Mouse (Mus musculus): ENCODE data around the gene Miga1. TPM values are rescaled to one million over a fixed set of nuclear protein-coding genes. Genes with fewer than 3 reads are reported as not detected.
A peak's percentile ranks its signal among the peaks of the same experiment; 100 is the strongest.

Miga1 gene
- 12.8 and 16.7 TPM in 2 replicates for polyA plus RNA-seq (2014; fragmentation: Nextera tagmentation; extraction: Ambion mirVana)

- 2% methylated on average over 42 of the region's 54 CpGs for WGBS (ENCODE audit: insufficient replicate concordance)
- peaks cover 3% of the 10 kb centered on the region; the same call in 1 of the 2 replicates for H3K4me1 ChIP-seq (ENCODE audit: control insufficient read depth, insufficient read depth, low read length)
Observed at GRCm38 (mm10) chr3:152339862-152340557, at the start of gene Miga1. Gene Miga1, minus strand, starts transcription at chr3:152340407.

DNA sequence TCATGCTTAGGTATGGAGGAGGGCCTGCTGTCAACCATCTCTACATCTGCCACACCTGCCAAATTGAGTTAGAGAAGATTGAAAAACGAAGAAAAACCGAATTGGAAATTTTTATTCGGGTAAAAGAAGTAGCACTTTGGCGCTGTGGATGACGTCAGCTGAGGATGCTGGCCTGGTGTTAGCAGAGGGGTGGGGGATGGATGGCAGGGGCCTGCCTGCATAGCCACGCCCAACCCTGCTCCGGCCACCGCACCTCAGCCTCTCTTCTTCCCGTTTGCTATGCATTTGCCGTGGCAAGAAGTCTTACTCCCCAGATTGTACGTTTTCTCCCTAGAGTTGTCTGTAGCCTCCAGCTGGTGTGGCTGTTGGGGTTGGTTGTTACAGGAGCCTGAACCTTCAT lies 43.9 kb upstream of the Miga1 start:
- Histone ChIP-seq H3K9me3 (replicated peaks; ENCODE audit: control insufficient read depth, low read length) (no peaks in the 10 kb centered on the region), H3K9ac (ENCODE audit: low read depth, low read length) (no peak overlapping the region), H3K27me3 (ENCODE audit: control insufficient read depth, insufficient read depth, low read length) (no peaks in the 10 kb centered on the region), H3K27ac (ENCODE audit: low read depth, low read length) (no peak overlapping the region), H3K36me3 (ENCODE audit: control insufficient read depth, insufficient read depth, low read length) (peaks cover 25% of the 10 kb centered on the region), H3K4me3 (ENCODE audit: low read depth, low read length) (no peak overlapping the region), H3K4me1 (ENCODE audit: control insufficient read depth, insufficient read depth, low read length) (no peaks in the 10 kb centered on the region), H3K4me2 (no peak overlapping the region)
- WGBS (ENCODE audit: insufficient replicate concordance): 61% methylated on average over 11 of the region's 11 CpGs
- ATAC-seq (replicated peaks; ENCODE audit: insufficient number of reproducible peaks, low FRiP score, low TSS enrichment): no peak

More at GRCm38 (mm10) chr3:152339862-152340557, at the start of gene Miga1:
- Histone ChIP-seq H3K4me2 (peak within 1 kb of the TSS; percentile 63), H3K4me3 (ENCODE audit: low read depth, low read length) (peak within 1 kb of the TSS; percentile 71), H3K9ac (ENCODE audit: low read depth, low read length) (peak within 1 kb of the TSS; percentile 80), H3K36me3 (ENCODE audit: control insufficient read depth, insufficient read depth, low read length) (peaks cover 6% of the 10 kb centered on the region), H3K27me3 (ENCODE audit: control insufficient read depth, insufficient read depth, low read length) (no peaks in the 10 kb centered on the region), H3K27ac (ENCODE audit: low read depth, low read length) (no peak within 1 kb of the TSS), H3K9me3 (replicated peaks; ENCODE audit: control insufficient read depth, low read length) (no peaks in the 10 kb centered on the region)
- peak; percentile 82 for ATAC-seq (replicated peaks; ENCODE audit: insufficient number of reproducible peaks, low FRiP score, low TSS enrichment)

DNA sequence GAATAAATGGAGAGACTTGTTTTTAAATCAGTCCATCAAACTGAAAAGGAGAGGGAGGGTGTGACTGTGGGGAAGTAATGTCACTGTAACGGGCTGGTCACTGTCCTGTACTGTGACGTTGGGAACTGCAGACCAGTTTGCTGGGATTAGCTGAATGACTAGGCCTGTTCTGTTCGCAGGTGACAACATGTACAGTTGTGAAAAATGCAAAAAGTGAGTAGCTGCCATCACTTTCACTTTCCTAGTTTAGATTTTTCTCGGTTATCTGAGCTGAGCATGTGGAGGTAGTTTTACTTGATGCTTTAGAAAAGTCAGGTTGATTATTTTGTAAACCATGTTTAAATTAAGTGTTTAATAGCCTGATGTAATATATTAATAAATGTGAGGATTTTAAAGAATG lies 35.9 kb upstream of the Miga1 start:
- Histone ChIP-seq H3K9me3 (replicated peaks; ENCODE audit: control insufficient read depth, low read length) (no peaks in the 10 kb centered on the region), H3K4me3 (ENCODE audit: low read depth, low read length) (no peak overlapping the region), H3K27me3 (ENCODE audit: control insufficient read depth, insufficient read depth, low read length) (no peaks in the 10 kb centered on the region), H3K4me1 (ENCODE audit: control insufficient read depth, insufficient read depth, low read length) (no peaks in the 10 kb centered on the region), H3K9ac (ENCODE audit: low read depth, low read length) (no peak overlapping the region), H3K36me3 (ENCODE audit: control insufficient read depth, insufficient read depth, low read length) (peaks cover 18% of the 10 kb centered on the region), H3K27ac (ENCODE audit: low read depth, low read length) (no peak overlapping the region), H3K4me2 (no peak overlapping the region)
- no peak for ATAC-seq (replicated peaks; ENCODE audit: insufficient number of reproducible peaks, low FRiP score, low TSS enrichment)
- WGBS (ENCODE audit: insufficient replicate concordance): 80% methylated on average over 4 of the region's 4 CpGs

GRCm38 (mm10) chr3:152364181-152364580 lies 24.0 kb upstream of the Miga1 start:
- Histone ChIP-seq H3K36me3 (ENCODE audit: control insufficient read depth, insufficient read depth, low read length) (peaks cover 35% of the 10 kb centered on the region), H3K9me3 (replicated peaks; ENCODE audit: control insufficient read depth, low read length) (no peaks in the 10 kb centered on the region), H3K4me2 (no peak overlapping the region), H3K27ac (ENCODE audit: low read depth, low read length) (no peak overlapping the region), H3K4me3 (ENCODE audit: low read depth, low read length) (no peak overlapping the region), H3K9ac (ENCODE audit: low read depth, low read length) (no peak overlapping the region), H3K27me3 (ENCODE audit: control insufficient read depth, insufficient read depth, low read length) (no peaks in the 10 kb centered on the region), H3K4me1 (ENCODE audit: control insufficient read depth, insufficient read depth, low read length) (no peaks in the 10 kb centered on the region)
- 86% methylated on average over 2 of the region's 2 CpGs for WGBS (ENCODE audit: insufficient replicate concordance)
- ATAC-seq (replicated peaks; ENCODE audit: insufficient number of reproducible peaks, low FRiP score, low TSS enrichment): no peak

GRCm38 (mm10) chr3:152359151-152359550 lies 18.9 kb upstream of the Miga1 start:
- no peak overlapping the region for H3K4me3 ChIP-seq (ENCODE audit: low read depth, low read length)
- H3K36me3 ChIP-seq (ENCODE audit: control insufficient read depth, insufficient read depth, low read length): peaks cover 19% of the 10 kb centered on the region
- H3K4me2 ChIP-seq: no peak overlapping the region
- WGBS (ENCODE audit: insufficient replicate concordance): 84% methylated on average over 7 of the region's 7 CpGs
- no peaks in the 10 kb centered on the region for H3K9me3 ChIP-seq (replicated peaks; ENCODE audit: control insufficient read depth, low read length)
- peaks cover 4% of the 10 kb centered on the region; the same call in 1 of the 2 replicates for H3K4me1 ChIP-seq (ENCODE audit: control insufficient read depth, insufficient read depth, low read length)
- H3K9ac ChIP-seq (ENCODE audit: low read depth, low read length): no peak overlapping the region
- no peak for ATAC-seq (replicated peaks; ENCODE audit: insufficient number of reproducible peaks, low FRiP score, low TSS enrichment)
- H3K27me3 ChIP-seq (ENCODE audit: control insufficient read depth, insufficient read depth, low read length): no peaks in the 10 kb centered on the region
- H3K27ac ChIP-seq (ENCODE audit: low read depth, low read length): no peak overlapping the region

DNA sequence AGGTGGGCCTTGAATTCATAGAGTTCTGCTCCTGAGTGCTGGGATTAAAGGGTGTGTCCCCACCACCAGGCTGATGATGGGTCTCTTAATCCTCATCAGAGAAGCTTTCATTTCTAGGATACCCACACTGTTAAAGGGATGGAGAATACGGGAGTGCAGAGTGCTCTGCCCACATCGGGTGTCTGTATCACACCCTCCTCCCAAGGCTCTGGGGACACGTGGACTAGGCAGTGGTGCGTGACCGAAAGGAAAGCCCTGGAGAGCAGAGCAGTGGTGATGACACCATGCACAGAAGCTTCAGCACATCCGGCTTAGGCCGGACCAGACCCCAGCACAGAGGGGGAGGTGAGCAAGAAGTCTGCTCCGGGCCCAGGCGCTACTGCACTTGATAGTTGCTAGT lies 16.5 kb upstream of the Miga1 start:
- WGBS (ENCODE audit: insufficient replicate concordance): 78% methylated on average over 9 of the region's 9 CpGs
- no peak overlapping the region for H3K4me3 ChIP-seq (ENCODE audit: low read depth, low read length)

DNA sequence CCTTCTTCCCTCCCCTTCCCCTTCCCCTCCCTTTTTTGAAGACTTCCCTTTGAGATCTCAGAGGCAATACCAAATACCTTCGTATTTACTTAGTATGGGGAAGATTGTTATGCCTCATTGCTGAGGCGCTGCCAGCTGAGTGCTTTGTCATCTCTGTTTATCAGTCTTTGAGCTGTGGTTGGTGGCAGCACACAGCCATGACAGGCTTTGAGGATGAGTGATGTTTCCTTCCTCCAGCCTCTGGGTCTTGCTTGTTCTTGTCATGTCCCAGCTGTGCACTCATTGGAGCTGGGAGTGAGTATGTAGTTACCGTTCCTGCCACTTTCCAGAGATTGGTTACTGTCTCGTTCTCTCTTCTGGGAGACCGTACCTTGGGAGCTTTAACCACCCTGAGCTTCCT lies 15.2 kb upstream of the Miga1 start:
- Histone ChIP-seq H3K9ac (ENCODE audit: low read depth, low read length) (no peak overlapping the region), H3K27me3 (ENCODE audit: control insufficient read depth, insufficient read depth, low read length) (no peaks in the 10 kb centered on the region)

More for the DNA sequence above, 16.5 kb upstream of the Miga1 start:
- Histone ChIP-seq H3K27ac (ENCODE audit: low read depth, low read length) (no peak overlapping the region), H3K36me3 (ENCODE audit: control insufficient read depth, insufficient read depth, low read length) (0 out of 2 replicates have a peak, but pooled peaks cover 3% of the 10 kb centered on the region), H3K9ac (ENCODE audit: low read depth, low read length) (no peak overlapping the region), H3K4me2 (no peak overlapping the region), H3K9me3 (replicated peaks; ENCODE audit: control insufficient read depth, low read length) (no peaks in the 10 kb centered on the region), H3K27me3 (ENCODE audit: control insufficient read depth, insufficient read depth, low read length) (no peaks in the 10 kb centered on the region), H3K4me1 (ENCODE audit: control insufficient read depth, insufficient read depth, low read length) (peaks cover 10% of the 10 kb centered on the region)
- ATAC-seq (replicated peaks; ENCODE audit: insufficient number of reproducible peaks, low FRiP score, low TSS enrichment): no peak

DNA sequence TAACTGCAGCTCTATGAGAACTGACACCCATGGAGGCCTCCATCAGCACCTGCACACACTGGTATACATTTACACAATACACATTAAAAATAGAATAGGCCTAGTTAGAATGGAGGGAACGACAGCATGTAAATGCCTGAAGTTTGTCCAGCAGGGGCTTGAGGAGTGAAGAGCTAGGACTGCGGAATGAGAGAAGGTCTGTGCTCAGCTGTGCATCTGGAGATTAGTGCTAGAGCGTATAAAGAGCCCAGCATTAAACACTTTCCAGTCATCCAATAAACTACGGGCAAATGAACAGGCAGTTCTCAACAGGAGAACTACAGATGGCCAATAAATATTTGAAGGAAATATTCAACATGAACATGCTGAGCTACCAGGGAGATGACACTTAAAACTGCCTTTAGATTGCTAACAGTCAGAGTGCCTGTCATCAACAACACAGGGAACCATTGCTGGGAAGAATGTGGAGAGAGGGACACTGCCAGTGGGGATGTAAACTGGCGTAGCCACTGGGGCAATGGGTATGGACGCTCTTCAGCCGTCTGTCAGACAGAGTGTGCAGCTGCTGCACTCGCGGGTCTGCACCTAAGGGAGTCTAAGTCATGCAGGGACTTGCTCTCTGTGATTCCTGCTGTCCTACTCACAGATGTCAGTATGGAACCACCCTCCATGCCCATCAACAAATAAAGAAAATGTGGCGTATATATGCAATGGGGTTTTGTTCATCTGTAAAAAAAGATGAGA lies 13.4 kb upstream of the Miga1 start:
- no peaks in the 10 kb centered on the region for H3K9me3 ChIP-seq (replicated peaks; ENCODE audit: control insufficient read depth, low read length)
- 87% methylated on average over 10 of the region's 10 CpGs for WGBS (ENCODE audit: insufficient replicate concordance)
- ATAC-seq (replicated peaks; ENCODE audit: insufficient number of reproducible peaks, low FRiP score, low TSS enrichment): no peak; the same call in 1 of the 2 replicates
- no peaks in the 10 kb centered on the region for H3K27me3 ChIP-seq (ENCODE audit: control insufficient read depth, insufficient read depth, low read length)
- H3K36me3 ChIP-seq (ENCODE audit: control insufficient read depth, insufficient read depth, low read length): no peaks in the 10 kb centered on the region
- no peak overlapping the region for H3K4me3 ChIP-seq (ENCODE audit: low read depth, low read length)
- H3K4me1 ChIP-seq (ENCODE audit: control insufficient read depth, insufficient read depth, low read length): peaks cover 10% of the 10 kb centered on the region
- H3K27ac ChIP-seq (ENCODE audit: low read depth, low read length): no peak overlapping the region
- no peak overlapping the region for H3K4me2 ChIP-seq
- H3K9ac ChIP-seq (ENCODE audit: low read depth, low read length): no peak overlapping the region

More for the DNA sequence above, 15.2 kb upstream of the Miga1 start:
- Histone ChIP-seq H3K4me2 (no peak overlapping the region), H3K27ac (ENCODE audit: low read depth, low read length) (0 out of 2 replicates have a peak overlapping the region, but pooled peaks have one; percentile 4), H3K36me3 (ENCODE audit: control insufficient read depth, insufficient read depth, low read length) (no peaks in the 10 kb centered on the region), H3K4me3 (ENCODE audit: low read depth, low read length) (no peak overlapping the region), H3K4me1 (ENCODE audit: control insufficient read depth, insufficient read depth, low read length) (peaks cover 10% of the 10 kb centered on the region), H3K9me3 (replicated peaks; ENCODE audit: control insufficient read depth, low read length) (no peaks in the 10 kb centered on the region)
- WGBS (ENCODE audit: insufficient replicate concordance): 48% methylated on average over 5 of the region's 5 CpGs
- ATAC-seq (replicated peaks; ENCODE audit: insufficient number of reproducible peaks, low FRiP score, low TSS enrichment): no peak; the same call in 1 of the 2 replicates

All from heart, embryonic 11.5 days (tissue).